Mouse (Mus musculus) CH12F3 (cell line): ENCODE measurements around the gene Tmem167.

ENCODE experiments used
- in situ Hi-C: fragments of 300-500 bp; cut with MboI; formaldehyde crosslinking; loops from 2 replicates; pipeline ENCODE4 v1.14.3; 2020; ENCODE audit warnings: low sequenced_read_pairs

Tmem167 gene

DNA sequence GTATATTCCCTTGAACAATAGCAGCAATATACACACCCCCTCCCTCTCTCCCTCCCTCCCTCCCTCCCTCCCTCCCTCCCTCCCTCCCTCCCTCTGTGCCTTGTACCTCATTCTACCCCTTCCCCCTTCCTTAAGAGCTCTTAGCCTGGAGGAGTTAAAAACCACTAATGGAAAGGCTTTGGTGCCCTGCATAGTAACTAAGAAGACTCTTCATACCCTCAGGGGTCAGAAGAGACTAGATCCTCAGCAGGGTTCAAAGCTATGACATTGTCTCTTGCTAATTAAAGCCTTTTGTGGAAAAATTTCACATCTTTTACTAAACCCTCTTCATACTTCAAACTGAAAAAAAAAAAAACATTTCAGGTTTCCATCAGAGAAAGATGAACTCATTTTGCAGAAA is 93.3 kb downstream of the Tmem167 start:
- in situ Hi-C loops: no loop called here

DNA sequence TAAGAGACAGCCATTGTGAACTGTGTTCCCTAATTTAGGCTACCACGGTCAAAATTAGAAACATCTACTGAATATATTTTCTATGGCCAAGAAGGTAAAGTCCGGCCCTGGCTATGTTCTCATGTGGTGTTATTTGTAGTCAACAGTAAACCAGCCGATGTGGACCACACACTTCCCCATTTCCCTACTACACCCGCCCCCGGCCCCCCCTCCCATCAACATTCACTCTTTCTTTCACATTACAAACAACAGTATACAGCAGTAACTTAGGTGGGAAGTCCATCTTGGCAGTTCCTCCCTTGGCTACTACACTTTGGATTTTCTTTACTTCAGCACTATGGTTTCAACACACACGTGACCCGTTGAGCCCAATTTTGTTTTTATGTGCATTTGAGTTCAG is 94.6 kb downstream of the Tmem167 start:
- in situ Hi-C loops: no loop called here

DNA sequence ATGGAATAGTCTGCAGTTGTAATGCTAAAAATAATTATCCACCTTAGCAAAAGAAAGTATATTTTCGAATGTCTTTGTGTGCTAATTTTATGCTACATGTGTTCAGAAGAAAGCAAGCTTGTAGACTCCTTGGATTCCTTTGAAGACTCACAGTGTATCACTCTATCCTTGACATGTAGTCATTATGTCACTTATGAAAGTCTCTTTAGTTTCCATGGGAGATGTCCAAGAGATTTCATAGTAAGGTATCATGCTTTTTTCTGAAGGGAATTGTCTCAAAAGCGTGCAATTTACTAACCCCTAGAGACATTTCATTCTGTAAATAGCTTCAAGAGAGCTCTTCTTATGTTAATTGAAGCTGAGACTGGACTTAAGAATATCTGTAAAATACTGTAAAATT is 97.8 kb downstream of the Tmem167 start:
- in situ Hi-C loops: no loop called here

DNA sequence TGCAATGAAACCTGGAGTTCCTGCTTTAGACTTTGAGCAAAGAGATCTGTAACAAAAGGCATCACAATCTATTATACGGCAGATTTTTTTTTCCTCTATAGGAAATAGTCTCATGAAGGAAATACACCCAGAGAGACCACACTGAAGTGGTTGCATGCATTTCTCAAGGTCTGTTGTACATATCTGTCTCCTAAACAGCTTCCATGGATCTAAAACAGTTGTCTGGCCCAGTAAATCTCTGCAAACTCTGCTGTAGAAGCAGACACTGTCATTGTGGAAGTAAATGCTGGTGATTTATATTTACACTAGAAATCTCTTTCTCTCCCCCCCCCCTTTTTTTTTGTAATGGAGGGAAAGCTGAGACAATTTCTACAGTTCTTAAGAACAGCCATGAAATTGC is 99.1 kb downstream of the Tmem167 start:
- in situ Hi-C loops: no loop called here

DNA sequence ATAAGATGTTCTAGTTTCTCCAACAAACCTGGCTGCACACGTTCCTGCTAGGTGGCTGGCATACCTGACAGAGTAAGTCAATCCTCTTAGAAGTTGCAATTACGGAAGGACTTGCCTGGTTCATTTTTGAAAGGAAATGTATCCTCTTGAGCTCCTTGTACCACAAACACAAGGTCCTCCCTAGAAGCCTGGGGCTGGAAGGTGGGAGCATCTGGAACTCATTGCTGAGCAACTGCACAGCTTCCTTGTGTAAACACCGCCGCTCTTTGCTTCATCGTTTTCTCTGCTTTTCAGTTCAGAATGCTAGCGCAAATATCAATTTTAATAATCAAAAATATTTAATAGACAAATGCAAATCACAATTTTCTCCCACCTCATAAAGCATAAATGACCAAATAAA is 102.9 kb downstream of the Tmem167 start:
- in situ Hi-C loops: no loop called here
